In genomic region chr17:56995046-56995445, GRCm38 (mm10) we compare ENCODE assay signal across 28 mouse cellular contexts. TPM values are rescaled to one million over a fixed set of nuclear protein-coding genes. Genes with fewer than 3 reads are reported as not detected.
"Had no signal": no experiment of that assay in that cellular context is flagged by ENCODE, and none has a peak within 500 bp of the region (broad histone marks: within the 10 kb centered on the region; RNA-seq: fewer than 3 reads in every experiment).

No protein-coding gene starts in this region.

- DNase-seq: lung, adult 18-20 months; lung, embryonic 14.5 days; lung, postnatal 10 days; lung, postnatal 4 days; midbrain, embryonic 14.5 days; retina, postnatal 1 day; right cerebral cortex, adult 18-20 months; right cerebral cortex, postnatal 25 days; right cerebral cortex, postnatal 4 days; thymus, adult 2 months; thymus, postnatal 25 days; thymus, postnatal 4 days had no signal

RNA-seq across cellular contexts. Expression of gene Pspn, which starts 4.8 kb away (rescaled TPM):
- total RNA-seq: megakaryocyte, adult 5-6 weeks had no signal
- polyA plus RNA-seq: liver, embryonic 16.5 days; lung, embryonic 16.5 days; midbrain, embryonic 14.5 days; neural tube, embryonic 11.5 days; small intestine, adult 2 months; spleen, adult 2 months; stomach, postnatal 0 days; testis, adult 2 months; thymus, adult 2 months; urinary bladder, adult 2 months had no signal

RNA-seq across cellular contexts. Expression of gene Acer1, which starts 13.1 kb away (rescaled TPM):
- total RNA-seq: megakaryocyte-erythroid progenitor cell, adult 5-6 weeks had no signal
- polyA plus RNA-seq: liver, embryonic 16.5 days; lung, embryonic 14.5 days; lung, embryonic 16.5 days; midbrain, embryonic 10.5 days; midbrain, embryonic 12.5 days; midbrain, embryonic 14.5 days; midbrain, embryonic 16.5 days; myocyte; neural tube, embryonic 11.5 days; neural tube, embryonic 13.5 days; neural tube, embryonic 15.5 days; spleen, adult 2 months; testis, adult 2 months had no signal
